Mouse (Mus musculus) testis, adult 2 months (tissue): ENCODE results near the gene Ift20.

ENCODE experiments used
- CTCF ChIP-seq: fragments of 200-500 bp; IDR thresholded peaks from 2 replicates; pipeline ENCODE4 v1.5.1; 2012; ENCODE audit warnings: low read depth, mild to moderate bottlenecking, inconsistent platforms, low read length, moderate library complexity; ENCODE audit not compliant: control insufficient read depth, insufficient read depth, insufficient replicate concordance
- POLR2A ChIP-seq: fragments of 200-500 bp; IDR thresholded peaks from 2 replicates; pipeline ENCODE4 v1.6.1; 2012; ENCODE audit warnings: low read depth, mild to moderate bottlenecking, inconsistent platforms, low read length, moderate library complexity; ENCODE audit not compliant: control insufficient read depth

DNA sequence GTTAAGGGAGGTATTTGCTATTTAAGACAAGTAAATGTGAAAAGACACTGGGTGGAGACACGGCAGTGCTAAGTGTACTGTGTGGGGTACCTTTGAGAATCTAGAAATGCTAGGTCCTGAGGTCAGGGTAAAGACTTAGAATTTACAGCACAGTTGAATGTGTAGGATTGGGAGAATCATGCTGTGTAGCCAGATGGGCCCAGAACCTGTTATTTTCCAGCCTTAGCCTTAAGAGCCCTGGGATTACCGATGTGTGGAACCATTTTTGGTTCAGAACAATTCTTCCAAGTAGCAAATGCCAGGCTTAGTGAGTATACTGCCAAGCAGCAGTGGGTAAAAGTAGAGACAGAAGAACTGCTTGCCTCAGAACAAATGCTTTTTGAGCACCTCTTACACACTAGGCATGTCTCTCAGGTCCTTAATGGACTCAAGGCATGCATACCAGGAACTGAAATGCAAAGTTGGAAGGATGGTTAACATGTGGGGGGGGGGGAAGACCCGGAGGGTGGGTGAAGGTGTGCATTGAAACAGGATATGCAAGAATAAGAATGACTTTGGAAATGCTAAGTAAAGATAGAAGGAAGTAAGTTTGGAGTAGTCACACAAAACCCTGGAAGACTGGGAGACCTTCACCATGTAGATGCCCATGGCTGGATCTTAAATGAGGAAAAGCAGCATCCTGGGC, 22.9 kb upstream of the Ift20 start:
- TF ChIP-seq CTCF (no peak), POLR2A (no peak)
